Mouse (Mus musculus): Measurements from ENCODE around the gene Slc38a1. TPM values are rescaled to one million over a fixed set of nuclear protein-coding genes. Genes with fewer than 3 reads are reported as not detected.

Slc38a1 gene
- total and polyA plus RNA-seq, 3 experiments = 0.03 TPM; not detected in 2

DNA sequence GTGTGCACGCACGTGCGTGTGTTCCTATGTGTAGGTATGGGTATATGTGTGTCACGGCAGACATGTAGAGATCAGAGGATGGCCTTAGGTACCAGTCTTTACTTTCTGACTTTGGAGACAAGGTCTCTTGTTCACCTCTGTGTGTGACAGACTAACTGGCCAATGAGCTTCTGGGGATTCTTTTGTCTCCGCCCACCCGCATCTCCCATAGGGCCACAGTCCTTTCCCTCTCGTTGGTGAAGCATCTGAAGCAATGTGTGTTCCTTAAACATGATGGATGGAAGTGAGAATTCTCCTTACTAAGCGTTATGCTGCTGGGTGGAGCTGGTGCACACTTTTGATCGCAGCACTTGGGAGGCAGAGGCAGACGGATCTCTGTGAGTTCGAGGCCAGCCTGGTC is 32.3 kb upstream of the Slc38a1 start:
- Histone ChIP-seq H3K36me3 (ENCODE audit: control insufficient read depth in 1 of 2, insufficient read depth in 2 of 2, low read length in 2 of 2) (no peaks in the 10 kb centered on the region), H3K4me1 (ENCODE audit: control insufficient read depth in 1 of 2, insufficient read depth in 2 of 2, low read length in 2 of 2) (no peaks in the 10 kb centered on the region), H3K9ac (ENCODE audit: control insufficient read depth, low read depth, low read length, poor library complexity, severe bottlenecking) (no peak overlapping the region), H3K79me2 (ENCODE audit: control insufficient read depth, insufficient read depth, low read length, poor library complexity) (no peaks in the 10 kb centered on the region), H3K27me3 (ENCODE audit: control insufficient read depth in 1 of 2, insufficient read depth in 2 of 2, low read length in 2 of 2) (peaks cover 26 to 31% of the 10 kb centered on the region in 2 experiments), H3K27ac (ENCODE audit: control insufficient read depth, low read depth, low read length) (no peak overlapping the region), H3K4me3 (ENCODE audit: control insufficient read depth in 1 of 2, insufficient read depth in 1 of 2, low read depth in 2 of 2, low read length in 2 of 2) (no peak overlapping the region), H3K9me3 (replicated peaks; ENCODE audit: insufficient read depth, low read length) (no peaks in the 10 kb centered on the region)
- DNase-seq (ENCODE audit: low read depth, low spot score) = peak; percentile 47
- no peak for TF ChIP-seq KAT2A (conservative IDR thresholded peaks at IDR 0.05; ENCODE audit: low read depth, low read length)
- no peak for TF ChIP-seq ZNF384 (IDR thresholded peaks at IDR 0.05; ENCODE audit: low read depth, low read length)
- no peak for TF ChIP-seq SMC3 (IDR thresholded peaks at IDR 0.05; ENCODE audit: low read depth, low read length)
- TF ChIP-seq USF2 (IDR thresholded peaks at IDR 0.05; ENCODE audit: borderline replicate concordance in 1 of 2, insufficient read depth in 1 of 2, low read depth in 1 of 2, low read length in 2 of 2) = no peak
- TF ChIP-seq MAFK (IDR thresholded peaks at IDR 0.05; ENCODE audit: borderline replicate concordance, low read depth, low read length) = no peak
- TF ChIP-seq RAD21 (IDR thresholded peaks at IDR 0.05; ENCODE audit: low read depth, low read length) = no peak
- TF ChIP-seq MAZ (IDR thresholded peaks at IDR 0.05; ENCODE audit: low read depth, low read length) = no peak
- no peak for TF ChIP-seq TBP (IDR thresholded peaks at IDR 0.05; ENCODE audit: low read depth, low read length)
- no peak for TF ChIP-seq MXI1 (IDR thresholded peaks at IDR 0.05; ENCODE audit: low read depth, low read length)
- no peak for TF ChIP-seq UBTF (IDR thresholded peaks at IDR 0.05; ENCODE audit: borderline replicate concordance, insufficient read depth, low read depth, low read length)
- TF ChIP-seq TAL1 (IDR thresholded peaks at IDR 0.05; ENCODE audit: low read length) = no peak

DNA sequence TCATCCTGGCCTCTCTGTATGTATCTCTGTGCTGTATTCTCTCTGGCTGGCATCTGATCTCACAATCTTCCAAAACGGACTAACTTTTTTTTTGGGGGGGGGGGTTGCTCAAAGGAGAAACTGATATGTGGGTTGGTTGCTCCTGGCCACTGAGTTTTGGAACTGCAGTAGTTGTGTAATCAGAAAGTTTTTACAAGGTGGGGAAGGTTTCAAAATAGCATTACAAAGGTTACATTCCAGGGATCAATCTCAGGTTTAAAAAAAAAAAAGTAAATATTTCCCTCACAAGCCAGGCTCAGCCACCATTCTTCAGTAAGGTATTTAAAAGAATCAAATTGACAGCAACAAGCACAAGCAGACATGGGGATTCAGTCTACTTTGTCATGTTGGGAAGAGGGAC is 31.4 kb upstream of the Slc38a1 start:
- Histone ChIP-seq H3K27ac (ENCODE audit: control insufficient read depth, low read depth, low read length) (no peak overlapping the region), H3K36me3 (ENCODE audit: control insufficient read depth in 1 of 2, insufficient read depth in 2 of 2, low read length in 2 of 2) (no peaks in the 10 kb centered on the region), H3K79me2 (ENCODE audit: control insufficient read depth, insufficient read depth, low read length, poor library complexity) (no peaks in the 10 kb centered on the region), H3K9me3 (replicated peaks; ENCODE audit: insufficient read depth, low read length) (no peaks in the 10 kb centered on the region), H3K9ac (ENCODE audit: control insufficient read depth, low read depth, low read length, poor library complexity, severe bottlenecking) (no peak overlapping the region), H3K27me3 (ENCODE audit: control insufficient read depth in 1 of 2, insufficient read depth in 2 of 2, low read length in 2 of 2) (peaks cover 23% of the 10 kb centered on the region in 2 experiments), H3K4me1 (ENCODE audit: control insufficient read depth in 1 of 2, insufficient read depth in 2 of 2, low read length in 2 of 2) (no peaks in the 10 kb centered on the region), H3K4me3 (ENCODE audit: control insufficient read depth in 1 of 2, insufficient read depth in 1 of 2, low read depth in 2 of 2, low read length in 2 of 2) (no peak overlapping the region)
- no peak for TF ChIP-seq ZNF384 (IDR thresholded peaks at IDR 0.05; ENCODE audit: low read depth, low read length)
- TF ChIP-seq USF1 (IDR thresholded peaks at IDR 0.05; ENCODE audit: low read depth, low read length) = no peak
- TF ChIP-seq NELFE (IDR thresholded peaks at IDR 0.05; ENCODE audit: low read depth, low read length) = no peak
- TF ChIP-seq MAFK (IDR thresholded peaks at IDR 0.05; ENCODE audit: borderline replicate concordance, low read depth, low read length) = no peak
- no peak for TF ChIP-seq MAZ (IDR thresholded peaks at IDR 0.05; ENCODE audit: low read depth, low read length)
- TF ChIP-seq MAX (IDR thresholded peaks at IDR 0.05; ENCODE audit: low read length) = no peak
- no peak for TF ChIP-seq UBTF (IDR thresholded peaks at IDR 0.05; ENCODE audit: borderline replicate concordance, insufficient read depth, low read depth, low read length)
- no peak for TF ChIP-seq CHD2 (IDR thresholded peaks at IDR 0.05; ENCODE audit: low read length)
- TF ChIP-seq ZMIZ1 (IDR thresholded peaks at IDR 0.05; ENCODE audit: low read depth, low read length) = no peak
- no peak for TF ChIP-seq E2F4 (IDR thresholded peaks at IDR 0.05; ENCODE audit: borderline replicate concordance, low read depth, low read length)
- no peak for TF ChIP-seq SIN3A (IDR thresholded peaks at IDR 0.05; ENCODE audit: low read length)
- no peak for TF ChIP-seq MYB (IDR thresholded peaks at IDR 0.05; ENCODE audit: low read depth, low read length)
- no peak for TF ChIP-seq GATA1 (IDR thresholded peaks at IDR 0.05; ENCODE audit: low read depth, low read length)
- no peak for DNase-seq (ENCODE audit: low read depth, low spot score)

All from MEL (cell line).